Mouse (Mus musculus): ENCODE data around the gene Olfr1396. TPM values are rescaled to one million over a fixed set of nuclear protein-coding genes. Genes with fewer than 3 reads are reported as not detected.

Gene Olfr1396
- polyA plus RNA-seq, 1 experiment, result not detected

GRCm38 (mm10) chr11:49089735-49090507 lies 24.8 kb downstream of the Olfr1396 start:
- Histone ChIP-seq H3K27me3 (ENCODE audit: control insufficient read depth, insufficient read depth, low read length) (no peaks in the 10 kb centered on the region), H3K36me3 (ENCODE audit: control insufficient read depth, insufficient read depth, low read length) (no peaks in the 10 kb centered on the region), H3K27ac (ENCODE audit: control insufficient read depth, insufficient read depth, low read depth, low read length) (no peak overlapping the region), H3K4me3 (ENCODE audit: control insufficient read depth, low read depth, low read length) (no peak overlapping the region), H3K4me1 (ENCODE audit: control insufficient read depth, insufficient read depth, low read length) (peaks cover 7% of the 10 kb centered on the region)
- TF ChIP-seq CTCF (IDR thresholded peaks at IDR 0.05; ENCODE audit: control insufficient read depth, insufficient read depth, insufficient replicate concordance, low read depth, low read length) (no peak), POLR2A (IDR thresholded peaks at IDR 0.05; ENCODE audit: control insufficient read depth, low read depth, low read length) (no peak)

DNA sequence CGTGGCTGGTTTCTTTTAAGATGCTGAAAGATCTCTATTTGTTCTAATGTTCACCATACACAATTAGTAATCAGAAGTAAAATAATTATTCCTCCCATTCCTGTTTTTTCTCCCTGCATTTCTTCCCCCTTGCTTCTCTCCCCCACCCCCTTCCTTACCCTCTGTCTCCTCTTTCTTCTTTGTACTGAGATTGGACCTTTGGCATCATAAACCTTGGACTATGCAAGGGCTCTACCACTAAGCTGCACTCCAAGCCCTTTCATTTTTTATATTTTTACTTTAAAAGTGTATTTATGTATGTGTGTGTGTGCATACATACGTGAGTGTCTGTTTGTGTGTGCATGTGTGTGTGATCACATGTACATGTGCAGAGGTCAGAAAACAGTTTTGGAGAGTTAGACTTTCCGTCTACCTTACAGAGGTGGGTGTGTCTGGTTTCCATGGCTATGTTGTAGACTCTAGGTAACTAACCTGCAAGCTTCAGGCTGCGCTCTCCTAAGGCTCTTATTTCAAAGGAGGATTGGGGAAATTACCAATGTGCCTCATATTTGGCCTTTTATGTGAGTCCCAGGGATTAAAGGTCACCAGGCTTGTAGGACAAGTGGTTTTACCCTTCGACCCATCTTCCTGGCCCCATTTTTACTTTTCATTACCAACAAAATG lies 25.6 kb downstream of the Olfr1396 start:
- TF ChIP-seq CTCF (IDR thresholded peaks at IDR 0.05; ENCODE audit: control insufficient read depth, insufficient read depth, insufficient replicate concordance, low read depth, low read length), result no peak
- TF ChIP-seq POLR2A (IDR thresholded peaks at IDR 0.05; ENCODE audit: control insufficient read depth, low read depth, low read length), result no peak
- no peak overlapping the region for H3K4me3 ChIP-seq (ENCODE audit: control insufficient read depth, low read depth, low read length)
- H3K27me3 ChIP-seq (ENCODE audit: control insufficient read depth, insufficient read depth, low read length), result no peaks in the 10 kb centered on the region
- peaks cover 7% of the 10 kb centered on the region for H3K4me1 ChIP-seq (ENCODE audit: control insufficient read depth, insufficient read depth, low read length)
- no peak overlapping the region for H3K27ac ChIP-seq (ENCODE audit: control insufficient read depth, insufficient read depth, low read depth, low read length)
- H3K36me3 ChIP-seq (ENCODE audit: control insufficient read depth, insufficient read depth, low read length), result no peaks in the 10 kb centered on the region

GRCm38 (mm10) chr11:49087830-49088616 lies 26.7 kb downstream of the Olfr1396 start:
- peak overlapping the region; percentile 17 for H3K27ac ChIP-seq (ENCODE audit: control insufficient read depth, insufficient read depth, low read depth, low read length)
- H3K4me1 ChIP-seq (ENCODE audit: control insufficient read depth, insufficient read depth, low read length), result peaks cover 7% of the 10 kb centered on the region
- no peaks in the 10 kb centered on the region for H3K27me3 ChIP-seq (ENCODE audit: control insufficient read depth, insufficient read depth, low read length)
- TF ChIP-seq POLR2A (IDR thresholded peaks at IDR 0.05; ENCODE audit: control insufficient read depth, low read depth, low read length), result no peak
- no peak for TF ChIP-seq CTCF (IDR thresholded peaks at IDR 0.05; ENCODE audit: control insufficient read depth, insufficient read depth, insufficient replicate concordance, low read depth, low read length)
- H3K4me3 ChIP-seq (ENCODE audit: control insufficient read depth, low read depth, low read length), result peak overlapping the region; percentile 17
- no peaks in the 10 kb centered on the region for H3K36me3 ChIP-seq (ENCODE audit: control insufficient read depth, insufficient read depth, low read length)

DNA sequence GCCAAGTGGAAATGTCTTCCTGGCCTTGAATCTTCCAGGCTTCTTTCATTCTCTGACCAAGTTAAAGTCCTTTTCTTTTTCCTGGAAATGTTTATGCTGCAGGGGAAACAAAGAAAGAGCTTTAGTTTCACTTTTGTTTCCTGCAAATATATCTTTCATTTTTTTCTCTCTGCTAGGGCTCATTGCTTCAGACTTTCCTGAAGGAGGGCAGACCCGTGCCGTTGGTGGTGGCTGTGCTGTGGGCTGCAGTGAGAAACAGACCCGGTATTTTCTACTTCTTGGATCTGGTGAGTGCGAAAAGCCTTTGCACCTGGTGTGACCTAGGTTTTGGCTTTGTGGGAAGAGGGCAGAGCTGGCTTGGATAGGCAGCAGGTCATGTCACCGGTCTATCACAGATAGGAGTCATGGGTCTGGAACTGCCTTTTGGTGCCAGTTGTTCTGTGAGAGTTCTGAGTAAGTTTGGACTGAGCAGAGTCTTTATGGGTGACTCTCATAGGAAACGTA lies 27.8 kb downstream of the Olfr1396 start:
- H3K4me1 ChIP-seq (ENCODE audit: control insufficient read depth, insufficient read depth, low read length), result peaks cover 7% of the 10 kb centered on the region
- H3K4me3 ChIP-seq (ENCODE audit: control insufficient read depth, low read depth, low read length), result peak overlapping the region; percentile 24
- TF ChIP-seq POLR2A (IDR thresholded peaks at IDR 0.05; ENCODE audit: control insufficient read depth, low read depth, low read length), result no peak
- TF ChIP-seq CTCF (IDR thresholded peaks at IDR 0.05; ENCODE audit: control insufficient read depth, insufficient read depth, insufficient replicate concordance, low read depth, low read length), result no peak
- H3K27ac ChIP-seq (ENCODE audit: control insufficient read depth, insufficient read depth, low read depth, low read length), result peak overlapping the region; percentile 77
- no peaks in the 10 kb centered on the region for H3K36me3 ChIP-seq (ENCODE audit: control insufficient read depth, insufficient read depth, low read length)
- no peaks in the 10 kb centered on the region for H3K27me3 ChIP-seq (ENCODE audit: control insufficient read depth, insufficient read depth, low read length)

GRCm38 (mm10) chr11:49084875-49085274 lies 29.8 kb downstream of the Olfr1396 start:
- Histone ChIP-seq H3K4me3 (ENCODE audit: control insufficient read depth, low read depth, low read length) (no peak overlapping the region), H3K27me3 (ENCODE audit: control insufficient read depth, insufficient read depth, low read length) (no peaks in the 10 kb centered on the region), H3K27ac (ENCODE audit: control insufficient read depth, insufficient read depth, low read depth, low read length) (peak overlapping the region; percentile 13; the same call in 1 of the 2 replicates), H3K36me3 (ENCODE audit: control insufficient read depth, insufficient read depth, low read length) (no peaks in the 10 kb centered on the region), H3K4me1 (ENCODE audit: control insufficient read depth, insufficient read depth, low read length) (peaks cover 7% of the 10 kb centered on the region)
- no peak for TF ChIP-seq CTCF (IDR thresholded peaks at IDR 0.05; ENCODE audit: control insufficient read depth, insufficient read depth, insufficient replicate concordance, low read depth, low read length)
- no peak for TF ChIP-seq POLR2A (IDR thresholded peaks at IDR 0.05; ENCODE audit: control insufficient read depth, low read depth, low read length)

GRCm38 (mm10) chr11:49084385-49084784 lies 30.3 kb downstream of the Olfr1396 start:
- peaks cover 7% of the 10 kb centered on the region for H3K4me1 ChIP-seq (ENCODE audit: control insufficient read depth, insufficient read depth, low read length)
- H3K4me3 ChIP-seq (ENCODE audit: control insufficient read depth, low read depth, low read length), result no peak overlapping the region
- no peak overlapping the region for H3K27ac ChIP-seq (ENCODE audit: control insufficient read depth, insufficient read depth, low read depth, low read length)
- TF ChIP-seq POLR2A (IDR thresholded peaks at IDR 0.05; ENCODE audit: control insufficient read depth, low read depth, low read length) (no peak), CTCF (IDR thresholded peaks at IDR 0.05; ENCODE audit: control insufficient read depth, insufficient read depth, insufficient replicate concordance, low read depth, low read length) (no peak)
- no peaks in the 10 kb centered on the region for H3K27me3 ChIP-seq (ENCODE audit: control insufficient read depth, insufficient read depth, low read length)
- H3K36me3 ChIP-seq (ENCODE audit: control insufficient read depth, insufficient read depth, low read length), result no peaks in the 10 kb centered on the region

GRCm38 (mm10) chr11:49083808-49084207 lies 30.9 kb downstream of the Olfr1396 start:
- H3K4me1 ChIP-seq (ENCODE audit: control insufficient read depth, insufficient read depth, low read length), result peaks cover 7% of the 10 kb centered on the region
- no peak overlapping the region for H3K4me3 ChIP-seq (ENCODE audit: control insufficient read depth, low read depth, low read length)
- no peaks in the 10 kb centered on the region for H3K27me3 ChIP-seq (ENCODE audit: control insufficient read depth, insufficient read depth, low read length)
- TF ChIP-seq POLR2A (IDR thresholded peaks at IDR 0.05; ENCODE audit: control insufficient read depth, low read depth, low read length) (no peak), CTCF (IDR thresholded peaks at IDR 0.05; ENCODE audit: control insufficient read depth, insufficient read depth, insufficient replicate concordance, low read depth, low read length) (no peak)
- no peak overlapping the region for H3K27ac ChIP-seq (ENCODE audit: control insufficient read depth, insufficient read depth, low read depth, low read length)
- H3K36me3 ChIP-seq (ENCODE audit: control insufficient read depth, insufficient read depth, low read length), result no peaks in the 10 kb centered on the region
